Mouse (Mus musculus): ENCODE results near the gene Prtg. TPM values are rescaled to one million over a fixed set of nuclear protein-coding genes. Genes with fewer than 3 reads are reported as not detected.
A peak's percentile ranks its signal among the peaks of the same experiment; 100 is the strongest.

Gene Prtg
- polyA plus RNA-seq, 1 experiment from 2014 or later = 0.17 TPM

GRCm38 (mm10) chr9:72806146-72806545 lies 528 bp upstream of the Prtg start:
- Histone ChIP-seq H3K4me1 (replicated peaks; ENCODE audit: control insufficient read depth, insufficient read depth, low read length) (no peaks in the 10 kb centered on the region), H3K9ac (ENCODE audit: low read depth, low read length) (no peak overlapping the region), H3K4me3 (ENCODE audit: low read depth, low read length) (no peak overlapping the region), H3K27ac (ENCODE audit: low read depth, low read length) (no peak overlapping the region), H3K4me2 (replicated peaks; ENCODE audit: low read depth) (peak overlapping the region; percentile 89), H3K27me3 (replicated peaks; ENCODE audit: control insufficient read depth, insufficient read depth, low read length) (peaks cover 9% of the 10 kb centered on the region), H3K9me3 (ENCODE audit: control insufficient read depth) (no peaks in the 10 kb centered on the region), H3K36me3 (ENCODE audit: control insufficient read depth, insufficient read depth) (no peaks in the 10 kb centered on the region)
- 40% methylated on average over 14 of the region's 14 CpGs for WGBS
- TF ChIP-seq CTCF (IDR thresholded peaks at IDR 0.05; ENCODE audit: low read depth) = no peak
- ATAC-seq = no peak

- peak overlapping the region; percentile 50 for H3K4me3 ChIP-seq (ENCODE audit: low read depth, low read length)
- H3K4me2 ChIP-seq (replicated peaks; ENCODE audit: low read depth) = peak overlapping the region; percentile 89
- ATAC-seq = no peak
- H3K27me3 ChIP-seq (replicated peaks; ENCODE audit: control insufficient read depth, insufficient read depth, low read length) = peaks cover 9% of the 10 kb centered on the region
- TF ChIP-seq CTCF (IDR thresholded peaks at IDR 0.05; ENCODE audit: low read depth) = 0 out of 2 replicates have a peak, but pooled peaks have one; percentile 31
- H3K9me3 ChIP-seq (ENCODE audit: control insufficient read depth) = no peaks in the 10 kb centered on the region
- WGBS = 1% methylated on average over 47 of the region's 52 CpGs
- H3K27ac ChIP-seq (ENCODE audit: low read depth, low read length) = no peak overlapping the region
- H3K4me1 ChIP-seq (replicated peaks; ENCODE audit: control insufficient read depth, insufficient read depth, low read length) = no peaks in the 10 kb centered on the region
- peak overlapping the region; percentile 43; the same call in 1 of the 2 replicates for H3K9ac ChIP-seq (ENCODE audit: low read depth, low read length)
- no peaks in the 10 kb centered on the region for H3K36me3 ChIP-seq (ENCODE audit: control insufficient read depth, insufficient read depth)
These were observed 839 bp downstream of the Prtg start for GRCm38 (mm10) chr9:72807420-72808005.

GRCm38 (mm10) chr9:72808176-72808575 lies 1.5 kb downstream of the Prtg start:
- Histone ChIP-seq H3K36me3 (ENCODE audit: control insufficient read depth, insufficient read depth) (no peaks in the 10 kb centered on the region), H3K27ac (ENCODE audit: low read depth, low read length) (no peak overlapping the region), H3K27me3 (replicated peaks; ENCODE audit: control insufficient read depth, insufficient read depth, low read length) (peaks cover 9% of the 10 kb centered on the region), H3K4me3 (ENCODE audit: low read depth, low read length) (peak overlapping the region; percentile 50), H3K4me2 (replicated peaks; ENCODE audit: low read depth) (peak overlapping the region; percentile 89), H3K4me1 (replicated peaks; ENCODE audit: control insufficient read depth, insufficient read depth, low read length) (no peaks in the 10 kb centered on the region), H3K9me3 (ENCODE audit: control insufficient read depth) (no peaks in the 10 kb centered on the region), H3K9ac (ENCODE audit: low read depth, low read length) (no peak overlapping the region)
- 13% methylated on average over 6 of the region's 6 CpGs for WGBS
- no peak for TF ChIP-seq CTCF (IDR thresholded peaks at IDR 0.05; ENCODE audit: low read depth)
- no peak for ATAC-seq

GRCm38 (mm10) chr9:72808586-72808985 lies 1.9 kb downstream of the Prtg start:
- ATAC-seq = no peak
- H3K9me3 ChIP-seq (ENCODE audit: control insufficient read depth) = no peaks in the 10 kb centered on the region
- H3K4me1 ChIP-seq (replicated peaks; ENCODE audit: control insufficient read depth, insufficient read depth, low read length) = no peaks in the 10 kb centered on the region
- no peaks in the 10 kb centered on the region for H3K36me3 ChIP-seq (ENCODE audit: control insufficient read depth, insufficient read depth)
- WGBS = 68% methylated on average over 3 of the region's 3 CpGs
- no peak overlapping the region for H3K9ac ChIP-seq (ENCODE audit: low read depth, low read length)
- no peak overlapping the region; the same call in 1 of the 2 replicates for H3K4me2 ChIP-seq (replicated peaks; ENCODE audit: low read depth)
- H3K27ac ChIP-seq (ENCODE audit: low read depth, low read length) = no peak overlapping the region
- no peak for TF ChIP-seq CTCF (IDR thresholded peaks at IDR 0.05; ENCODE audit: low read depth)
- H3K27me3 ChIP-seq (replicated peaks; ENCODE audit: control insufficient read depth, insufficient read depth, low read length) = peaks cover 9% of the 10 kb centered on the region
- no peak overlapping the region for H3K4me3 ChIP-seq (ENCODE audit: low read depth, low read length)

GRCm38 (mm10) chr9:72809077-72809476 lies 2.4 kb downstream of the Prtg start:
- H3K9me3 ChIP-seq (ENCODE audit: control insufficient read depth) = no peaks in the 10 kb centered on the region
- H3K27ac ChIP-seq (ENCODE audit: low read depth, low read length) = no peak overlapping the region
- H3K4me2 ChIP-seq (replicated peaks; ENCODE audit: low read depth) = no peak overlapping the region
- no peaks in the 10 kb centered on the region for H3K36me3 ChIP-seq (ENCODE audit: control insufficient read depth, insufficient read depth)
- no peak overlapping the region for H3K9ac ChIP-seq (ENCODE audit: low read depth, low read length)
- no peak for TF ChIP-seq CTCF (IDR thresholded peaks at IDR 0.05; ENCODE audit: low read depth)
- peaks cover 9% of the 10 kb centered on the region for H3K27me3 ChIP-seq (replicated peaks; ENCODE audit: control insufficient read depth, insufficient read depth, low read length)
- WGBS = 98% methylated on average over 2 of the region's 2 CpGs
- no peak for ATAC-seq
- no peaks in the 10 kb centered on the region for H3K4me1 ChIP-seq (replicated peaks; ENCODE audit: control insufficient read depth, insufficient read depth, low read length)
- no peak overlapping the region for H3K4me3 ChIP-seq (ENCODE audit: low read depth, low read length)

- WGBS = 35% methylated on average over 5 of the region's 5 CpGs
- no peak overlapping the region for H3K4me2 ChIP-seq (replicated peaks; ENCODE audit: low read depth)
- peak; percentile 96 for ATAC-seq
These were observed 3.9 kb downstream of the Prtg start for GRCm38 (mm10) chr9:72810607-72811006.

More at GRCm38 (mm10) chr9:72810607-72811006, 3.9 kb downstream of the Prtg start:
- peak overlapping the region; percentile 50 for H3K27ac ChIP-seq (ENCODE audit: low read depth, low read length)
- H3K4me3 ChIP-seq (ENCODE audit: low read depth, low read length) = no peak overlapping the region
- no peaks in the 10 kb centered on the region for H3K9me3 ChIP-seq (ENCODE audit: control insufficient read depth)
- TF ChIP-seq CTCF (IDR thresholded peaks at IDR 0.05; ENCODE audit: low read depth) = no peak
- H3K36me3 ChIP-seq (ENCODE audit: control insufficient read depth, insufficient read depth) = no peaks in the 10 kb centered on the region
- H3K4me1 ChIP-seq (replicated peaks; ENCODE audit: control insufficient read depth, insufficient read depth, low read length) = no peaks in the 10 kb centered on the region
- H3K9ac ChIP-seq (ENCODE audit: low read depth, low read length) = no peak overlapping the region
- peaks cover 9% of the 10 kb centered on the region for H3K27me3 ChIP-seq (replicated peaks; ENCODE audit: control insufficient read depth, insufficient read depth, low read length)
